Mouse (Mus musculus) cerebellum, adult 9-10 months (tissue): ENCODE results near the gene Ints4.

Experiments
- DNase-seq: peaks from one replicate; pipeline ENCODE4 v3.0.0; 2022

Gene Ints4

GRCm38 (mm10) chr7:97546462-97546861 is 65.7 kb downstream of the Ints4 start:
- peak; percentile 45 for DNase-seq

GRCm38 (mm10) chr7:97549301-97549700 is 68.5 kb downstream of the Ints4 start:
- DNase-seq = no peak

- no peak for DNase-seq
These were observed 69.9 kb downstream of the Ints4 start for GRCm38 (mm10) chr7:97550673-97551072.

- no peak for DNase-seq
These were observed 82.8 kb downstream of the Ints4 start for GRCm38 (mm10) chr7:97563576-97563975.

- DNase-seq = no peak
These were observed 88.6 kb downstream of the Ints4 start for GRCm38 (mm10) chr7:97569372-97569771.

- DNase-seq = no peak
These were observed 89.6 kb downstream of the Ints4 start for GRCm38 (mm10) chr7:97570389-97570788.

- peak; percentile 70 for DNase-seq
These were observed 97.8 kb downstream of the Ints4 start for GRCm38 (mm10) chr7:97578361-97579066.

GRCm38 (mm10) chr7:97579067-97579975 is 98.6 kb downstream of the Ints4 start, which contains the start of the genes Aamdc and Rsf1:
Gene Aamdc (minus strand): TSS chr7:97579497.
Gene Rsf1 (plus strand): TSS chr7:97579889.
- peak; percentile 97 for DNase-seq

- peak; percentile 69 for DNase-seq
These were observed 99.5 kb downstream of the Ints4 start for GRCm38 (mm10) chr7:97579976-97580842.

- DNase-seq = peak; percentile 84
These were observed 100.1 kb downstream of the Ints4 start for GRCm38 (mm10) chr7:97580843-97581214.

- DNase-seq = no peak
These were observed 107.8 kb downstream of the Ints4 start for GRCm38 (mm10) chr7:97588506-97588905.

GRCm38 (mm10) chr7:97590488-97590887 is 109.7 kb downstream of the Ints4 start:
- DNase-seq = no peak
